Mouse (Mus musculus) right cerebral cortex, postnatal 36 days (tissue): ENCODE measurements around the gene Tspan1.

Experiments
- DNase-seq, 2 experiments: peaks; one replicate each; pipeline ENCODE4 v3.0.0; 2022; ENCODE audit warnings: low spot score in 2 of 2, mixed read lengths in 1 of 2

Gene Tspan1

DNA sequence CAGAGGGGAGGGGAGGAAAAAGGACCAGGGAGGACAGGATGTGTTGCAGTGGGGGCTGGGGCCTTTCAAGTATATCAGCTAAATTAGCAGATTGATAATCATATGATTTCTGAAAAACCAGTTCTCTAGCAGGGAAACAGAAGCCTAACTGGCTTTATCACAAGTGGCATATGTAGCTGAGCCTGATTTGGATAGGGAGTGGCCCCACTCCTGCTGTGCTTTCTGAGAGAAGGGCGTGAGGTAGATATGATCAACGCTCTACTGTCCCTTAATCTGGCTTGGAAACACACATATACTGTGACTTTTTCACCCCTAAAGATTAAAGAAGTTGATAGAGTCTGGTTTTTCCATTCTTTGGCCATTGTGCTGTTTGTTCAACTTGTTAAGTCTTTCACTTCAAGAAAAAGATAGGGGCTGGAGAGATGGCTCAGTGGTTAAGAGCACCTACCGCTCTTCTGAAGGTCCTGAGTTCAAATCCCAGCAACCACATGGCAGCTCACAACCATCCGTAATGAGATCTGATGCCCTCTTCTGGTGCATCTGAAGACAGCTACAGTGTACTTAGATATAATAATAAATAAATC, 41.5 kb downstream of the Tspan1 start:
- no peak for DNase-seq

DNA sequence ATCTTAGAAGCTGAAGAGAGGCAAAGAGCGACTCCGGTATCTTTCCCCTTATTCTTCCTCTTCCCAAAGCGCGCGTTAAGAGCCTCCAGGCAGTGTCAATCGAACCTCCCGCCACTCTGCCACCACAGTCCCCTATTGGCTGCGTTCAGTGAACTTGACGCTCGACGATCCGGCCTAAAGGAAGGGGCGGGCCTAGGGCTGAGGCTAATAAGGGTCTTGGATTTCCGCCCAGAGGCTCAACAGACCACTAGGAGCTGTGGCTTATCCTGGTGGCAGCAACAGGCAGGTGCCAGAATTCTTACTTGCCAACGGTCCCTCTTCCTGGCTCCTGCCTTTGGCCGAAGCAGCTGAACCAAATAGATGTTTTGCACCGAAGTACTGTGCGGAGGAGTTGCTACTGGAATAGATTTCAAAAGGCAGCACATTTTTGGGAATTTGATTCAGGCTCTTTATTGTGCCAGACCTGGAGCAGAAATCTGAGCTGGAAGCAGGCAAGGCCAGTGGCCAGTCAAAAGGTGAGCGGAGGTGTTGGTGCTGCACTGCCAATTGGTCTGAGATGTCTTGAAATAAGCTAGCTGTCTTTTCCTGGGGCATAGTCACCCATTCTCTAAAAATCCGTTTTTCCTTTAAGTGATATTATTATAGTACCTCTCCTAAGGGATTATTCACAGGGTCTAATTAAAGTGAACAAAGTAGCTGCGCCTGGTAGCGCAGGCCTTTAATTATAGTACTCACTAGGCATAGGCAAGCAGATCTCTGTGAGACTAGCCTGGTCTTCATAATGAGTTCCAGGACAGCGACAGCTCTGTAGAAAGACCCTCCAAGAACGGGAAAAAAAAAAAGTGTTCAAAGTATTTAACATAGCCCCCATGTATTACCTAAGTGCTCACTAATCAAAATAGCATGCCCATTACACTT, 43.5 kb downstream of the Tspan1 start, which contains the start of the genes Rad54l and Pomgnt1:
Gene Rad54l, minus strand, starts transcription at position 89 of the 918 bp plus-strand sequence.
Gene Pomgnt1, plus strand, starts transcription at position 239 of the 918 bp plus-strand sequence.
- DNase-seq: peak; percentile 63 to 64

GRCm38 (mm10) chr4:116122762-116123161, 44.6 kb downstream of the Tspan1 start:
- no peak for DNase-seq
